Mouse (Mus musculus): Measurements from ENCODE around the gene Shq1. TPM values are rescaled to one million over a fixed set of nuclear protein-coding genes. Genes with fewer than 3 reads are reported as not detected.

Shq1 gene
- polyA plus RNA-seq, 1 experiment = 2.7 TPM

DNA sequence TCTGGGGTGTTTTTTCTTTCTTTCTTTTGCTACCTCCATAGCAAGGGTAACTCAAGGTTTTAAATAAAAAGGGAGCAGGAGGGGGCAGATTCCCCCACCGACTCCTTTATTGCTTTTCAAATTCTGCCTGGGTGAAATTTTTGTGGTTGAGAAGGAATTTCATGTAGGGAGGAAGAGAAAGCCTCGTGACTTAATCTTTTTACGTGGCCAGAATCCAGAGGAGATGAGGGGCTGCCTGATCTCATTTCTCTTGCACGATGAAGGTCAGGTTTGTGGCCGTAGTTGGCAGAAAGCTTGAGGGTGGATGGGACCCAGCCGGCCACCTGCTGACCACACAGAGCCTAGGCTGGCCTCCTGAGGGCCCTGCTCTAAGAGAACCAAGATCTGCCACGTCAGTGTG is 36.6 kb upstream of the Shq1 start:
- H3K4me1 ChIP-seq (ENCODE audit: control insufficient read depth, insufficient read depth, low read length) = peaks cover 10% of the 10 kb centered on the region
- TF ChIP-seq POLR2A (IDR thresholded peaks at IDR 0.05; ENCODE audit: borderline replicate concordance, low read depth, low read length) = no peak
- no peak for TF ChIP-seq CTCF (IDR thresholded peaks at IDR 0.05; ENCODE audit: low read depth, low read length)
- H3K27ac ChIP-seq (ENCODE audit: insufficient read depth, low read depth, low read length) = no peak overlapping the region
- no peak overlapping the region for H3K4me3 ChIP-seq (ENCODE audit: insufficient read depth, low read length)

DNA sequence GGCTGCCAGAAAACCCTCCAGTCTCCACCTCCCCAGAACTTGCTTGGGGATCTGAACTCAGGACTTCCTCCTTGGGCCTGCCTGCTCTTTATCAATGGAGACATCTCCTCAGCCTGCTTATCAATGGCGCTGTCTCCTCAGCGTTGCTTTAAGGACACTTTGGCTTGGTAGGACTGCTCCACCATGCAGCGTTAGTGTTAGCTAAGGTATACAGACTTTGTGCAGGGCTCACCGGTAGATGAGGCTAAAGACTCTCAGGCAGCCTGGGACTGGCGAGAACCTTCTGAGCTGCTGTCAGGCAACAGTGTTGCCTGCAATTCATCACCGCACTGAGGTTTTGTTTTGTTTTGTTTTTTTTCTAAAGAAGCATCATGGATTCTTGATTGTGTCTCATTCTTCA is 35.9 kb upstream of the Shq1 start:
- H3K27ac ChIP-seq (ENCODE audit: insufficient read depth, low read depth, low read length) = no peak overlapping the region
- no peak overlapping the region for H3K4me3 ChIP-seq (ENCODE audit: insufficient read depth, low read length)
- TF ChIP-seq POLR2A (IDR thresholded peaks at IDR 0.05; ENCODE audit: borderline replicate concordance, low read depth, low read length) (no peak), CTCF (IDR thresholded peaks at IDR 0.05; ENCODE audit: low read depth, low read length) (no peak)
- H3K4me1 ChIP-seq (ENCODE audit: control insufficient read depth, insufficient read depth, low read length) = peaks cover 10% of the 10 kb centered on the region

DNA sequence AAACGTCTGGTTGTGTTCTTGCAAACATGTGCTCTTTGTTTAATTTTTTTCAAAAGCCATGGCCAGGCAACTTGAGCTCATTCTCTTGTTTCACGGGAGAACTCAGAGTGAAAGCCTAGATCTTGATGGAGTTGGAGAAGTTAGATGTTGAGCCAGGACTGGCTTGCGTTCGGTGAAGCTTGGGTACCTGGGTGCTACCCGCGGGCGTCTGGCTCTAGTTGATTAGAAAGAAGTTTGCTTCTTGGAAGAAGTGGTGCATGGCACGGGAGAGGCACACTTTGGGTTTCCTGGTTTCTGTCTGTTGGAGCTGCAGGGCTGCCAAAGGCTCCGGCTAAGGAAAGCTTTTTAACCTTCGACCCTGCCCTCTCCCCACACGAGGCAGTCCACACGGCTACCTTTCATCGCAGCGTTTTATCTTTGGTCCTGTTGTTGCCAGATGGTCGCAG is 34.4 kb upstream of the Shq1 start:
- Histone ChIP-seq H3K27ac (ENCODE audit: insufficient read depth, low read depth, low read length) (no peak overlapping the region), H3K4me1 (ENCODE audit: control insufficient read depth, insufficient read depth, low read length) (peaks cover 10% of the 10 kb centered on the region), H3K4me3 (ENCODE audit: insufficient read depth, low read length) (peak overlapping the region; percentile 11; the same call in 1 of the 2 replicates)
- TF ChIP-seq CTCF (IDR thresholded peaks at IDR 0.05; ENCODE audit: low read depth, low read length) (no peak), POLR2A (IDR thresholded peaks at IDR 0.05; ENCODE audit: borderline replicate concordance, low read depth, low read length) (no peak)

- Histone ChIP-seq H3K27ac (ENCODE audit: insufficient read depth, low read depth, low read length) (no peak within 1 kb of the TSS), H3K4me3 (ENCODE audit: insufficient read depth, low read length) (peak within 1 kb of the TSS; percentile 14), H3K4me1 (ENCODE audit: control insufficient read depth, insufficient read depth, low read length) (peaks cover 10% of the 10 kb centered on the region)
- TF ChIP-seq CTCF (IDR thresholded peaks at IDR 0.05; ENCODE audit: low read depth, low read length) (no peak), POLR2A (IDR thresholded peaks at IDR 0.05; ENCODE audit: borderline replicate concordance, low read depth, low read length) (no peak)
Observed at GRCm38 (mm10) chr6:100704574-100705365, 33.8 kb upstream of the Shq1 start, which contains the start of gene Gxylt2. Gxylt2 (plus strand) TSS chr6:100704734.

- Histone ChIP-seq H3K27ac (ENCODE audit: insufficient read depth, low read depth, low read length) (no peak overlapping the region), H3K4me3 (ENCODE audit: insufficient read depth, low read length) (peak overlapping the region; percentile 14; the same call in 1 of the 2 replicates), H3K4me1 (ENCODE audit: control insufficient read depth, insufficient read depth, low read length) (peaks cover 10% of the 10 kb centered on the region)
- TF ChIP-seq POLR2A (IDR thresholded peaks at IDR 0.05; ENCODE audit: borderline replicate concordance, low read depth, low read length) (no peak), CTCF (IDR thresholded peaks at IDR 0.05; ENCODE audit: low read depth, low read length) (no peak)
Observed at GRCm38 (mm10) chr6:100704197-100704573, 33.2 kb upstream of the Shq1 start.

DNA sequence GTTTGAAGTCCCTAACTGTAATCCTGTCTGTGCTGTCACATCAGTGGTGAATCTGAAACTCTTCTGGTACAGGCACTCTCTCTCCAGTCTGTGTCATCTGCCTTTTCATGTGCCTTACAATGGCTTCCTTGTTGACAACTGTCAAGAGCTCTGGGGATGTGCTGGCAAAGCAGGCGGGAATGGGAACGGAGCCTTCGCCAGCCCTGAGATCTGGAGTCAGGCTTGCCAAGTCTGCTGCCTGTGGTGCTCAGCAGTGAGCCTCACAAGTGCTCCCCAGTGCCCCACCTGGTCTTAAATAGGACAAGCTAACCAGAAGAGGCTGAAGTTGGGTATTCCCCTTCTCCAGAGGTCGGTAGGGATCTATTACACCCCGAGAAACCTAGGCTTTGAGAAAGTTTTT is 29.8 kb upstream of the Shq1 start:
- TF ChIP-seq POLR2A (IDR thresholded peaks at IDR 0.05; ENCODE audit: borderline replicate concordance, low read depth, low read length) = no peak
- TF ChIP-seq CTCF (IDR thresholded peaks at IDR 0.05; ENCODE audit: low read depth, low read length) = no peak
- Histone ChIP-seq H3K27ac (ENCODE audit: insufficient read depth, low read depth, low read length) (no peak overlapping the region), H3K4me1 (ENCODE audit: control insufficient read depth, insufficient read depth, low read length) (no peaks in the 10 kb centered on the region), H3K4me3 (ENCODE audit: insufficient read depth, low read length) (no peak overlapping the region)

DNA sequence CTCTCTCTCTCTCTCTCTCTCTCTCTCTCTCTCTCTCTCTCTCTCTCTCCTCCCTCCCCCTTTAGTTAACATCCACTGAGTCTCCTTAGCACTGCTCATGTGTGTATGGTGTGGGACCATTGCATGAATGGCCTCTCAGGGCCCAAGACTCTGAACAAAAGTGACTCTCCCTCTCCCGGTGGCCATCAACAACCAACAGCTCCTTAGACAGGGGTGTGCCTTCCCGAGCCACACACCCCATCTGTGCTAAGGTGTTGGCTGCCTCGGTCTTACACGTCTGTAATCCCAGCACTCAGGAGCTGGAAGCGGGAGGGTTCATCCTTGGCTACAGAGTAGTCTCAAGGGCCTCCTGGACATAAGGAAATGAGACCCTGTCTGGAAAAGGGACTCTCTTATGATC is 29.0 kb upstream of the Shq1 start:
- Histone ChIP-seq H3K4me1 (ENCODE audit: control insufficient read depth, insufficient read depth, low read length) (no peaks in the 10 kb centered on the region), H3K27ac (ENCODE audit: insufficient read depth, low read depth, low read length) (no peak overlapping the region), H3K4me3 (ENCODE audit: insufficient read depth, low read length) (no peak overlapping the region)
- no peak for TF ChIP-seq CTCF (IDR thresholded peaks at IDR 0.05; ENCODE audit: low read depth, low read length)
- TF ChIP-seq POLR2A (IDR thresholded peaks at IDR 0.05; ENCODE audit: borderline replicate concordance, low read depth, low read length) = no peak

- Histone ChIP-seq H3K4me1 (ENCODE audit: control insufficient read depth, insufficient read depth, low read length) (no peaks in the 10 kb centered on the region), H3K4me3 (ENCODE audit: insufficient read depth, low read length) (no peak overlapping the region), H3K27ac (ENCODE audit: insufficient read depth, low read depth, low read length) (no peak overlapping the region)
- TF ChIP-seq POLR2A (IDR thresholded peaks at IDR 0.05; ENCODE audit: borderline replicate concordance, low read depth, low read length) (no peak), CTCF (IDR thresholded peaks at IDR 0.05; ENCODE audit: low read depth, low read length) (no peak)
Observed at GRCm38 (mm10) chr6:100686341-100686740, 15.4 kb upstream of the Shq1 start.

GRCm38 (mm10) chr6:100678636-100679035 is 7.7 kb upstream of the Shq1 start:
- TF ChIP-seq CTCF (IDR thresholded peaks at IDR 0.05; ENCODE audit: low read depth, low read length) (no peak), POLR2A (IDR thresholded peaks at IDR 0.05; ENCODE audit: borderline replicate concordance, low read depth, low read length) (no peak)
- H3K4me1 ChIP-seq (ENCODE audit: control insufficient read depth, insufficient read depth, low read length) = peaks cover 3% of the 10 kb centered on the region; the same call in 1 of the 2 replicates
- H3K27ac ChIP-seq (ENCODE audit: insufficient read depth, low read depth, low read length) = no peak overlapping the region
- no peak overlapping the region for H3K4me3 ChIP-seq (ENCODE audit: insufficient read depth, low read length)

DNA sequence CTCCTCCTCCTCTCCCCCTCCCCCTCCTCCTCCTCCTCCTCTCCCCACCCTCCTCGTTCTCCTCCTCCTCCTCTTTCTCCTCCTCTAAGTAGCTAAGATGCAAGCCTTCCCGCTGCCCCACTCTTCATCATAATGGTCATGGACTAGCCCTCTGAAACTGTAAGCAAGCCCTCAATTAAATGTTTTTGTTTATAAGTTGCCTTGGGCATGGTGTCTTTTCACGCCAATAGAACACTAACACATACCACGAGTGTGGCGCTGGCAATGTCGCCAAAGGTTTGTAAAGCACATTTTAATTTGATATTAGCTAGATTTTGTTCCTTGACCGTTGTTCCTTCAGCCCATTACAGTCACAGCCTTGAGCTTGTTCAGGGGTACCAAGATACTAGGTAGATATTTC is 5.5 kb upstream of the Shq1 start:
- Histone ChIP-seq H3K27ac (ENCODE audit: insufficient read depth, low read depth, low read length) (no peak overlapping the region), H3K4me1 (ENCODE audit: control insufficient read depth, insufficient read depth, low read length) (peaks cover 6% of the 10 kb centered on the region; the same call in 1 of the 2 replicates), H3K4me3 (ENCODE audit: insufficient read depth, low read length) (no peak overlapping the region)
- TF ChIP-seq CTCF (IDR thresholded peaks at IDR 0.05; ENCODE audit: low read depth, low read length) (no peak), POLR2A (IDR thresholded peaks at IDR 0.05; ENCODE audit: borderline replicate concordance, low read depth, low read length) (no peak)
